Mouse (Mus musculus) kidney, adult 2 months (tissue): Measurements from ENCODE around the gene Tmem198.

Experiments
- CTCF ChIP-seq: fragments of 200-500 bp; conservative IDR thresholded peaks from 2 replicates; pipeline ENCODE4 v1.5.1; 2011; ENCODE audit warnings: low read depth, mild to moderate bottlenecking, control low read depth, low read length, moderate library complexity, mixed read lengths; ENCODE audit not compliant: insufficient read depth, insufficient read length
- POLR2A ChIP-seq: fragments of 200-500 bp; IDR thresholded peaks from one replicate; pipeline ENCODE4 v1.6.1; 2011; ENCODE audit warnings: low read depth, low read length, control low read depth

DNA sequence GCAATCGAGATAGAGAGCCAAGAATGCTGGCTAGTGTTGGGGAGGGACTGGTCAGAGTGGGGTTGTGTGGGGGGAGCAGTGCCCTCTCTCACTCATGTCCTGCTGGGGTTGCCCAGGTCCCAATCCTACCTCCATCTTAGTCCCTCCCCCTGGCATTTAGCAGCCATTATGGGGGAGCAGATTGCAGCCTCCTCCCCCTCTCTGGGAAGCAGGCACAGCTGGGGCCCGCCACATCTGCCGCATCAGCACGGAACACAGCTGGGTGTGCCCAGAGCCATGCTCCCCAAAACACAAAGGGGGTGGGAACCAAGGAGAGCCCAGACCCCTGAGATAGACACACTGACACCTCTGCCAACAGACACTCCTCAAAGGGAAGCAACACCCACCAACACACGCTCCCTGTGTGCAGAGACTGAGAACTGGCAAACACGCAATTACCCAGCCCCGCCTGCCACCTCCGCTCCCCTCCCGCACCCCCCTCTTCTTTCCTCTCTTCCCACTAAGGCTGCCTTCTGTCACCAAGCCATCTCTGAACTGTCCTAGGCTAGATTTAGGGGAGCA lies 34.1 kb upstream of the Tmem198 start:
- TF ChIP-seq CTCF: no peak
- TF ChIP-seq POLR2A: no peak
